ENCODE assay signal across 8 mouse cellular contexts in the genomic region with DNA sequence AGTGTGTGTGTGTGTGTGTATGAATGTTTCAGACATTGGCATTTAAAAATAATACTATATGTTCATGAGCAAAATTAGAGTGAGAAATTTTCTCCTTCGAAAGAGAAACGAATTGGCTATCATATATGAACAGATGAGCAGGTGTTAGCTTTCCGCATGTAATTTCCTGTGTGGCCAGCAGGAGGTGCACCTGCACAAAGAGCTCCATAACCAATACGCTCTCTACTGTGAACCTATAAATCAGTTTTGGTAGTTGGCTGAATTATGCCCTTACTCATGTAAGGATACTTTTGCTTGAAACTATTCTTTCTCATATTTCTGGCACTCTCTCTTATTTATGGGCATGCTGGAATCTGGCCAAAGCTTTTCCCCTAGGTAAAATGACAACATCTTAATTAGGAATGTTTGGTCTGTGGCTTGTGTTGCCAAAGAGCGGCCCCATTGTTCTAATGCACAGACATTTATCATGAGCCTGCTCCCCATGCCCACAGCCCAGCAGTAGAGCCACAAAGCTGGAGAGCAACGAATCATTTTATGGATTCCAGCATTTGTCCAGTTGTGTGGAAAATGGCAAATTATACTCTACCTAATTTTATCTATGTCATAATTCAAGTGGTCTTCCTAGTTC.
DNase-seq lines count a peak whose midpoint lies in the region; ATAC-seq and TF ChIP-seq lines count a peak whose summit lies in the region.

No protein-coding gene starts in this region.

- no peaks in the 10 kb centered on the region for H3K9me3 ChIP-seq in forebrain, embryonic 16.5 days (ENCODE audit: control insufficient read depth, low read length)

- H3K36me3 ChIP-seq in forebrain, embryonic 16.5 days (ENCODE audit: control insufficient read depth, insufficient read depth): no peaks in the 10 kb centered on the region

- H3K27ac ChIP-seq in gastrocnemius, adult 2 months: no peak overlapping the region
- no peak overlapping the region for H3K27ac ChIP-seq in forebrain, embryonic 16.5 days (ENCODE audit: low read length)

- H3K27me3 ChIP-seq in forebrain, embryonic 16.5 days (replicated peaks; ENCODE audit: control insufficient read depth, insufficient read depth, low read length): no peaks in the 10 kb centered on the region

- ATAC-seq in forebrain, embryonic 16.5 days: peak; percentile 49; the same call in 1 of the 2 replicates

- DNase-seq in gastrocnemius, adult 2 months: no peak
- no peak for DNase-seq in gastrocnemius, postnatal 25 days
- peak; percentile 44 for DNase-seq in CD4-positive helper T cell, adult 2 months (ENCODE audit: low read depth, low spot score)
- DNase-seq in adrenal gland, postnatal 36 days: peak; percentile 39 to 56
- DNase-seq in layer of hippocampus, postnatal 14 days (ENCODE audit: low spot score in 2 of 2): peak; percentile 6 to 8
- peak; percentile 65 for DNase-seq in mesoderm, embryonic 11.5 days (ENCODE audit: low read depth, low spot score)
- peak; percentile 5 for DNase-seq in testis, postnatal 14 days (ENCODE audit: low spot score)

- intact Hi-C loops in gastrocnemius, adult 2 months (cut with DNase I): no loop called here

- H3K9ac ChIP-seq in forebrain, embryonic 16.5 days (replicated peaks; ENCODE audit: low read depth, low read length): no peak overlapping the region

- TF ChIP-seq CTCF in gastrocnemius, adult 2 months (IDR thresholded peaks at IDR 0.05): peak; percentile 35; the same call in 1 of the 2 replicates

- H3K4me2 ChIP-seq in forebrain, embryonic 16.5 days (ENCODE audit: low read length): no peak overlapping the region

- H3K4me3 ChIP-seq in gastrocnemius, adult 2 months: no peak overlapping the region
- no peak overlapping the region for H3K4me3 ChIP-seq in forebrain, embryonic 16.5 days (replicated peaks; ENCODE audit: low read length)

- H3K4me1 ChIP-seq in forebrain, embryonic 16.5 days (replicated peaks; ENCODE audit: control insufficient read depth, insufficient read depth, low read length): peaks cover 7% of the 10 kb centered on the region; the same call in 1 of the 2 replicates

- WGBS in forebrain, embryonic 16.5 days: 52% methylated on average over 6 of the region's 6 CpGs

Comparison
In these comparisons a context has a peak if more than half of its experiments do, and no peak if none do; other contexts are left out.
1. DNase-seq: peak in CD4-positive helper T cell, adult 2 months (single experiment), adrenal gland, postnatal 36 days (2 of 2), layer of hippocampus, postnatal 14 days (2 of 2), mesoderm, embryonic 11.5 days (single experiment) and testis, postnatal 14 days (single experiment); none in gastrocnemius, adult 2 months (single experiment) and gastrocnemius, postnatal 25 days (single experiment).